Mouse (Mus musculus) liver, embryonic 14.5 days (tissue): Measurements from ENCODE around the gene Lypla2.

Experiments used
- CTCF ChIP-seq: IDR thresholded peaks from 2 replicates; pipeline ENCODE4 v1.5.1; 2016; ENCODE audit warnings: antibody characterized with exemption, low read depth, control low read depth
- EP300 ChIP-seq: IDR thresholded peaks from 2 replicates; pipeline ENCODE4 v1.6.1; 2016; ENCODE audit warnings: antibody characterized with exemption, low read depth

DNA sequence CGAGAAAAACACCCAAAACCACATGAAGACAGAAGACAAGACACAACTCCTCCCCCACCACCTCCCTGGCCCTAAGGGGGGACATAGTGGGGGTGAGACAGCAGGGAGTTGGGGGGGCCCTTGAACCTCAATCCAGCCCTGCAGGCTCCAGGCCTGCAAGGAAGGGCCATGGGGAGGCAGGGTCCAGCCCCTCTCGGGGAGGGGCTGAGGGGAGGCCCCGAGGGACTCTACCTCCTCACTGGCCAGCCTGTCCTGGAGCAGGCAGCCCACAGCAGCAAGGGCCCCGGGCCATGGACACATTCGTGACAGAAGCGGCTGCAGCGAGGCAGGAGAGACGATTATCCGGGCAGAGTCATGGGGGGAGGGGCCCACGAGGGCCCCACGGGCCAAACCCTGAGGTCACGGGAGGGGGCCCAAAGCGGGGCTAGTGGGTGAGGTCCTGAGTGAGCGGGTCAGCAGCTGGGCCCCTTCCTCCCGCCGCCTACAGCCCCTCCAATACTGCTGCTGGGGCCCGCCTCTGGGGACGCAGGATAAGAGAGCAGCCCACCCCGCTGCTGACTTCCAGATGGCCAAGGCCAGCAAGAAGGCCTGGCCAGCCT lies 4.1 kb downstream of the Lypla2 start:
- TF ChIP-seq EP300 (no peak), CTCF (no peak)
